Mouse (Mus musculus) brown adipose tissue, adult 24 weeks (tissue): ENCODE data around the gene Rgs7. TPM values are rescaled to one million over a fixed set of nuclear protein-coding genes. Genes with fewer than 3 reads are reported as not detected.

Source experiments
- H3K27ac ChIP-seq: fragments of 200-500 bp; replicated peaks from 2 replicates; pipeline ENCODE4 v1.5.1; 2012; ENCODE audit warnings: low read depth, mild to moderate bottlenecking, low read length
- H3K4me1 ChIP-seq: fragments of 200-500 bp; 2 replicates; pipeline ENCODE4 v1.6.1; 2012; ENCODE audit warnings: low read length, mixed read lengths; ENCODE audit not compliant: control insufficient read depth, insufficient read depth, insufficient read length
- H3K4me3 ChIP-seq: fragments of 200-500 bp; 2 replicates; pipeline ENCODE4 v1.5.1; 2012; ENCODE audit warnings: low read depth, mild to moderate bottlenecking, low read length, moderate library complexity; ENCODE audit not compliant: insufficient read depth
- polyA plus RNA-seq: library from polyadenylated mRNA; stranded (reverse); fragments of >200 nt; gene quantifications from 2 replicates; pipeline ENCODE4 v1.2.4, GENCODE M21; 2012; ENCODE audit not compliant: missing spikeins, insufficient read depth, insufficient read length

Rgs7 gene
- 47.4 and 49.8 TPM in 2 replicates for polyA plus RNA-seq

- H3K4me1 ChIP-seq = peaks cover 2% of the 10 kb centered on the region; the same call in 1 of the 2 replicates
- H3K4me3 ChIP-seq = peak within 1 kb of the TSS; percentile 76
- H3K27ac ChIP-seq = peak within 1 kb of the TSS; percentile 90
These were observed at the start of gene Rgs7 for GRCm38 (mm10) chr1:175491861-175492682. Rgs7 (minus strand) TSS chr1:175492500.

GRCm38 (mm10) chr1:175540700-175541099 is 48.4 kb upstream of the Rgs7 start:
- no peak overlapping the region for H3K4me3 ChIP-seq
- H3K4me1 ChIP-seq = no peaks in the 10 kb centered on the region
- no peak overlapping the region for H3K27ac ChIP-seq

DNA sequence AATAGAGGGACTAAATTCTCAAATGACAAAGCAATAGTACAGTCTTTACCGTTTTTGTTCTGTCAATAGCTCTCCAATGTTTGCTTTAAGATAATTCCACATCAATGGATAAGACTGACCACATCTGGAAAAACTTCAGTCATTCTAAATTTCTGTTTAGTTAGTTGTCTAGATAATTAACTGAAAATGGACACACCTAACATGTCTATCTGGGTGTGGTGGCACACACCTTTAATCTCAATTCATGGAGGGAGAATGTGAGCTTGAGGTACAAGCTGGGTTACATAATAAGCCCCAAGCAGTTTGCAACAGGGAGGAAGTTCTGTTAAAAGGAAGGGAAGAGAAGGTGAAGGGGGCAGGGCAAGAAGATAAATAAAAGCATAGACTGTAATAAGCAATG is 45.0 kb upstream of the Rgs7 start:
- Histone ChIP-seq H3K4me1 (no peaks in the 10 kb centered on the region), H3K4me3 (no peak overlapping the region), H3K27ac (no peak overlapping the region)

DNA sequence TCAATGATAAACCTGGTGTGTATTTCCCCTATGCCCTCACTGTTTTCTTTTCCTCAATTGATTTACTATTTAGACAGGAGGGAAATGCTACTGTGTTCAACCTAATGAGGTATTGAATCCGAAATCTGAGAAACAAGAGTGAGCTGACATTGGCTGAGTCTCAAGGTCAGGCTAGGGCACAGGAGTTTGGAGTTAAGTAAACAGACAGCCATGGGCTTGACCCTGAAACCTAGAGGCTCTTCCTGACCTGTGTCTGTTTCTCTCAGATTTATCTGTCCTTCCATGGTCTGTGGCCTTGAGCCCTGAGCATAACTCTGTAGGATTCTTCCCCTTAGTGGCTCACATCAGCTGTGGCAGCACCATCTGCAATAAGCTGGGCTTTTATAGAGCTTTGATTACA is 37.6 kb upstream of the Rgs7 start:
- H3K4me1 ChIP-seq = no peaks in the 10 kb centered on the region
- H3K4me3 ChIP-seq = no peak overlapping the region
- no peak overlapping the region for H3K27ac ChIP-seq

DNA sequence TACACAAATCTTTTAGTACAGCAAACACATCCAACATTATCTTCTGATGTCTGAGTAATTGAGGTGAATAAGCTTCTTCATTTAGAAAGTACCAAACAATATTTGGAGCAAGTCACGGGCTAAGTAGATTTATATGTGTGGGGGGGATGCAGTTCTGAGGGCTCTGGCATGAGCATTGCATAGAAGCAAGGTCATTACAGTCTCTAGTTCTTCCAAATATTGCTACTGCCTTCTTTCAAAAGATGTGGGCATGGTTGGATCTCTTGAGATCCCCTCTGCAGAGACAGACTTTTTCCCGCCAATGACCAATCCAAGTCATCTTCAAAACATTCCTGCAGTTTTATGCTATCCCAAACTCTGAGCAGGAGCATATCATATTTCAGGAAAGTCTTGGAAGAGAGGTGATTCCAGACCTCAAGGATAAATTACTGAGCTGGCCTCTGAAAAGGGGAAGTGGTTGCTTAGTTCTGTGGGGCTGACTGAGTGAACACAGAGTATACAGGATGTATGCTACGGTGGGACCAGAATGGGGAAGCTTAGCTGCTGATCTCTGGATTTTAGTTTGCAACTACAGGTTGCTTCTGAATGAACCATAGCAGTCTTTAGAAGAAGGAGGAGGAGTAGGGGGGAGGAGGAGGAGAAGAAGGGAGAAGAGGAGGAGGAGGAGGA is 32.5 kb upstream of the Rgs7 start:
- H3K27ac ChIP-seq = no peak overlapping the region
- no peak overlapping the region for H3K4me3 ChIP-seq
- H3K4me1 ChIP-seq = no peaks in the 10 kb centered on the region

DNA sequence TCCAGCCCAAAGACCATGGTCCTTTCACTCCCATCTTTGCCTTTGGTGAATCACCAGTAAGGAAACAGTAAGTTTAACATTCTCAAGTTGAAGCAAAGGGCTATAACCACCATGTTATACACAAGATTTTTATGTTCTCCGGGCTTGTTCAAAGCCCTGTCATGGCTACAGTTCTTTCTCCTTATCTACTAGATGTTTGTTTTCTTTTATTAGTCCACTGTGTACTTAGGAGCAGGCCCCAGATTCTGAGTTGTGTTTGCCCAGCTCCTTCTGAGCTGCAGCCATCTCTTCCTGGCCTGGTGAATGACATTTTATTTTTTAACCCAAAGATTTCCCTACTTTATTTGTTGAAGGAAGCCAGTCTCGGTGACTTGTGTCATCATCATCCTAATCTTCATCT is 31.3 kb upstream of the Rgs7 start:
- no peaks in the 10 kb centered on the region for H3K4me1 ChIP-seq
- no peak overlapping the region for H3K27ac ChIP-seq

GRCm38 (mm10) chr1:175514543-175514942 is 22.2 kb upstream of the Rgs7 start:
- no peak overlapping the region for H3K27ac ChIP-seq
- no peak overlapping the region for H3K4me3 ChIP-seq
- H3K4me1 ChIP-seq = no peaks in the 10 kb centered on the region

More for the DNA sequence above, 31.3 kb upstream of the Rgs7 start:
- H3K4me3 ChIP-seq = no peak overlapping the region

GRCm38 (mm10) chr1:175512173-175512572 is 19.9 kb upstream of the Rgs7 start:
- H3K4me1 ChIP-seq = no peaks in the 10 kb centered on the region
- no peak overlapping the region for H3K4me3 ChIP-seq
- no peak overlapping the region for H3K27ac ChIP-seq

GRCm38 (mm10) chr1:175509989-175510388 is 17.7 kb upstream of the Rgs7 start:
- H3K4me1 ChIP-seq = no peaks in the 10 kb centered on the region
- no peak overlapping the region for H3K27ac ChIP-seq
- H3K4me3 ChIP-seq = no peak overlapping the region

DNA sequence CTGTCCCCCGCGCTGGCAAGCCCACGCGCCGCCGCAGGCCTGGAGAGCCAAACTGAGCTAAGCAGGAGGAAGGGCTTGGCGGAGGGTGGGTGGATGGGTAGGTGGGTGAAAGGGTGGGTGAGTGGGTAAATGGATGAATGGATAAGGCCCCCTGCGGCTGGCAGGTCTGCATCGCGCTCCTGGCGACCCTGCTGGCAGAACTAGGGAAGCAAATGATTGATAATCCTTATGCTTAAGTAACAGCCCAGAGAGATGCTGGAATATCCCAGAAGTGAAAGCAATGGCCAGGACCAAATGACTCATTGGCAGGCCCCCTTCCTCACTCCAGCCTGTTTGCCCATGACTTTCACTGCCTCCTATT is 363 bp upstream of the Rgs7 start:
- peak overlapping the region; percentile 49; the same call in 1 of the 2 replicates for H3K27ac ChIP-seq
- H3K4me3 ChIP-seq = peak overlapping the region; percentile 76
- peaks cover under 1% of the 10 kb centered on the region; the same call in 1 of the 2 replicates for H3K4me1 ChIP-seq

- peak overlapping the region; percentile 76 for H3K4me3 ChIP-seq
These were observed 814 bp downstream of the Rgs7 start for GRCm38 (mm10) chr1:175491511-175491860.

DNA sequence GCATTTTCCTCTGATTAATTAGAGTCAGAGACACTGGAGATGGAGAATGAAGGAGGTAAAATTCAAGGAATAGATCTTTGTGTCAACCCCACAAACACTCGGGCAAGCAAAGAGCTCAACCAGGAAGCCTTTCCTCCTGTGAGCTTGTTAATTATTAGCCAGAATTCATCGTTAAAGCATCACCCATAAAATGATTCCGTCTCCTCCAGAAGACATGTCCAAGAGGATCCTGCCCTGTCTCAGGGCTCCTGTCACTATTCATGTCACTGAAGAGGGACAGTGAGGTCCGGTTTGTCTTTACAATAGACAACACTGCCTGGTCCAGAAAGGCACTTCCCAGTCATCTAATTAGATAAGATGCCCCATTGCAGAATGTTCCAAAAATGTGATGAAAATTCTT is 7.2 kb downstream of the Rgs7 start:
- Histone ChIP-seq H3K4me3 (no peak overlapping the region), H3K27ac (no peak overlapping the region), H3K4me1 (peaks cover 4% of the 10 kb centered on the region; the same call in 1 of the 2 replicates)

More at GRCm38 (mm10) chr1:175491511-175491860, 814 bp downstream of the Rgs7 start:
- Histone ChIP-seq H3K4me1 (peaks cover 4% of the 10 kb centered on the region), H3K27ac (peak overlapping the region; percentile 75)

DNA sequence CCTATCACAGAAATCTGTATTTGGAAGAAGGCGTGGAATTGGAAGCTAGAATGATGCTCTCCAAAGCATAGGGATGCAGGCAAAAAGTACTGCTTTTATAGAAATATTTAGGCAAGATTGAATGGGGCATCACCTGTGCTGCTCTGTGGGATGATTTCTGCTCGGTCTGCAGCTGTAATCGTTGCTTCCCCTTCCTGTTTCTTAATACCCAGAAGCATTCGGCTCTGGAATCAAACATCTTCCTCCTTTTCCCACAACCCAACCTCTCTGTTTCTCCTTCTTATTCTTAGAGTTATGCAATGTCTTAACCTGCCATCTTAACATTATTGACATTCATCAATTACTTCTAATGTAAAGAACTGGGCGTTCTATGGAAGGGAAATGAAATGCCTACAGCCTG is 19.2 kb downstream of the Rgs7 start:
- H3K4me3 ChIP-seq = no peak overlapping the region

GRCm38 (mm10) chr1:175469087-175469788 is 23.1 kb downstream of the Rgs7 start:
- peaks cover 3% of the 10 kb centered on the region for H3K4me1 ChIP-seq
- no peak overlapping the region for H3K27ac ChIP-seq
- no peak overlapping the region for H3K4me3 ChIP-seq

More for the DNA sequence above, 19.2 kb downstream of the Rgs7 start:
- Histone ChIP-seq H3K4me1 (peaks cover 3% of the 10 kb centered on the region), H3K27ac (no peak overlapping the region)

DNA sequence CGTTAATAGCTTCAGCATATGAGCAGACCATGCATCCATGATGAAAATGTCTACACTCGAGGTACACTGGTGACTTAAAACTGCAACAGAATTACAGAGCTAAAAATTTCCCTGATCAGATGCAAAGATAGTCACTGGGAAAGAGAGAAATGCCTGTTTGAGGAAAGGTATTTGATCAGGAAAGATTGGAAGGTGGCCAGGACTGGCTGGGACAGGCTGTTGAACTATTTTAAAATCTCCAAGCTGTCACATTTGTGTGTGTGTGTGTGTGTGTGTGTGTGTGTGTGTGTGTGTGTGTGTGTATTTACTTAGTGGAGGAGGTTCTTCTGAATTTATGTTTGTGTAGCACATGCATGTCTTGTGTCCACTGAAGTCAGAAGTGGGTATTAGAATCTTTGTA is 27.7 kb downstream of the Rgs7 start:
- H3K27ac ChIP-seq = no peak overlapping the region
- H3K4me3 ChIP-seq = no peak overlapping the region

More for the DNA sequence above, 27.7 kb downstream of the Rgs7 start:
- H3K4me1 ChIP-seq = peaks cover 3% of the 10 kb centered on the region; the same call in 1 of the 2 replicates
